Mouse (Mus musculus) ZHBTc4 (cell line): ENCODE data around the gene Pop4.
"Not testable (repeated sequence)": the region's sequence is repeated elsewhere in the genome, so short reads cannot be mapped to it uniquely, and the experiment has no call there.

Source experiments
- DNase-seq: peaks from one replicate; pipeline ENCODE4 v3.0.0-alpha.2; 2011; ENCODE audit warnings: low read depth, low spot score

The Pop4 gene

DNA sequence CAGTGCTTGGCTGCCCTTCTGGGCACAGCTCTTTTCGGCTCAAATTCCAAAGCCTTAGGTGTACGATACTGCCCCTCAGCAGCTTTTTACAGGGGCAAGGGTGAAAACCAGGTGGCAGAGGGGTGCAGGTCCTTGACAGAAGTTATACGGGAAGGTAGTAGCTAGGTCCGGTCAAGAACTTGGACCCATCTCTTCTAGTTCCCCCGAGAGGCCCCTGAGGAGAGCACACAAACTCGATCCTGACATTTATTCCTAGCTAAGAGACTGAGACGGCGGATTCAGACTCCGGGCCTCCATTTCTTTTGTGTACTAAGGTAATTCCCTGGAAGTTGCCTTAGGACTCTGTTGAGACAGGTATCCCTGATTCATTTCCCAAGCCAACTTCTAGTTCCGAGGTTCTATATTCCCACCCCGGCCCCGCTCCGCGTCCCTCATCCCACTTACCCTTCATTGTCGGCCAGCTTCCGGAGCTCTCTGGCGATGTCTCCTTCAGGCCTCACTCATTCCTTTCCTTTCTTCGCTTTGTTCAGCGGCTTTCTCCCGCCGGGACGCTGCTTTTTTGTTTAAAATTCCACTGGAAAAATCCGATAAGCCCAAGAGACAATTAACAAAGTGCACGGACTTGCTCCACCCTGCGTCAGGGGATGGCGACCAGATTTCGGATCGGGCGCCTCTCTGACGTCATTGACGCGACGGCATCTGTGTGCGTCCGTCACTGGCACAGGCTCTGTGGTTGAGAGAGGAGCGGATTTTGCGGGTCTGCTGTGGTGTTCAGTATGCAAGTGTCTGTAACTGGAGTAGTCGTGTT lies at the start of gene Pop4:
Gene Pop4, minus strand, starts transcription at position 721 of the 808 bp plus-strand sequence.
- DNase-seq = peak; percentile 94

DNA sequence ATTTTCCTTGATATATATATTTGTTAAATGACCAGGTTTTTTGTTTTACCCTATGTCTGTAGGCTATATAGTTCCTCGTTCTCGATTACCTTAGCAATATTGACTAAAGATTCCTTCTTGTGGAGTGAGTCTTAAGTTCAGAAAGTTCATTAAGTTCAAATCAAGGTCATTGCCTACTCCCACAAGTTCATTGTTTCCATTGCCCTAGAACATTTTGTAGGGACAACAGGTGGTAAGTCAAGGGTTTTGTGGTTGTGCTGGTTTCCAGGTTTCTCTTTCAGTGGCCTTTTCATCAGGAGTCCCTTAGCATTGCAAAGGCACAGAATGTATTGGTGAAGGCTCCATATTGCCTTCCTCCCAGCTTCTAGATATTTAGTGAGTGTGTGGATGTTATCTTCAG lies 49.4 kb upstream of the Pop4 start:
- no peak for DNase-seq

DNA sequence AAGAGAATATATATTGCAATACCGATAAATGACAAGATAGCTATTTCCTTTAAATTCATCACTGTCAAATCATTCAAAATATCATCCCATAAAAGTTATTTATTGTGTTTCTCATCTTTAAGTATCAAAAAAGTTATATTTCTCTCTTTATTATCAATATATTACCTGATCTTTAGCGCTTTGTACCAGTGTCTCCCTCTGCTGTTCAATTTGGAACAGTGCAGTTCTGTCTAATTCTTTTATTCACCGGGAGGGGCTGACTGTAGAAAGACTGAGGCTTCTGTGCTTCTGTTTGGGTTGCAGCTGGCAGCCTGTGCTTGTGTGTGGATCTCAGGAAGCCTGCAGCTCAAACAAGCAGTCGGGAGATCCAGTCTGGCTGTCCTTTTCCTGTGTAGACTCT lies 11.0 kb upstream of the Pop4 start:
- DNase-seq = not testable (repeated sequence)

DNA sequence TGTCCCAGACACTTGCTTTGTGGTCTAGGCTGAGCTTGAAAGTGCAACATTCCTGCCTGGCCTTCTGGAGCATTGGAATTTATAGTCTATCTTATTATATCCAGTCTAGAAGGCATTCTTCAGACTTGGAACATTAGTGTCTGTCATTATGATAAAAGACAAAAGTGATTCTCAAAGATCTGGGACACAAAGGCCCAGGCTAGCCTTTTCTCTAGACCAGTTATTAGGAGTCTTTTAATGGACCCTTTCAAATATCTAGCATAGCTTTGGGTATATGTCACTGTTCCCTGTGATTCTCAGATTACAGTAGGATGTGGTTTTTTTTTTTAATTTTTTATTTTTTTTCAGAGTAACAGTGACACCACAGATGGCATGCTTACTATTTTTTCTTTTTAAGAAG lies 1.3 kb upstream of the Pop4 start:
- no peak for DNase-seq

DNA sequence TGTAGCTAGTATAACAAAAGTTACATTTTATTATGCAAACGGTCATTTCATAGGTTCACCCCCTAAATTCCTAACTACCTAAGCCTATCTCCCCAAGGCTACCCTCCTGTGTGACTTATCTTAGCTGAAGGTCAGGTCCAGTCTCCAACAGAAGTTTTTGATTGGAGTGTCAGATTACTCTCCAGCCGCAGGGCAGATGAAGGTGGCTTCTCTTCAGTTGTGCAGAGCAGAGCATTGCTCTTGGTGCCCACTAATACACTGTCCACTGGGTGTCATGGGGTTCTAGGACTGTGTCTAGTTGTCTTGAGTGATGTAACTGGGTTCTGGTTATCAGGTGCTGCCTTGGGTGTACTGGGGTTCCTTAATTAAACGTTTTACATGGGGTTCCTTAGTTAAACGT lies 636 bp upstream of the Pop4 start:
- DNase-seq = no peak

DNA sequence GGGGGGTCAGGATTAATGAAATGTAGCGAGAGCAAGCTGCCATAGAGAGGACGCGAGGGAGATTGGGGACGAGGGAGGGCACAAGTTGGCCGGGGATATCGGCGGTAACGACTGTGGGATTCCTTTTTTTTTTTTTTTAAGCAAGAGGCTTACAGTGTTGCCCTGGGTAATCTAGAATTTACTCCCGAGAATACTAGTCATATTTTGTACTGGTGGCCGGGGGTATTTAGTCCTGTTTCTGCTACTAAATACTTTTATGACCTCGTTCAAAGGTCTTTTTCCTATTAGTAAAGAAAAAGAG lies 238 bp upstream of the Pop4 start:
- DNase-seq = no peak

DNA sequence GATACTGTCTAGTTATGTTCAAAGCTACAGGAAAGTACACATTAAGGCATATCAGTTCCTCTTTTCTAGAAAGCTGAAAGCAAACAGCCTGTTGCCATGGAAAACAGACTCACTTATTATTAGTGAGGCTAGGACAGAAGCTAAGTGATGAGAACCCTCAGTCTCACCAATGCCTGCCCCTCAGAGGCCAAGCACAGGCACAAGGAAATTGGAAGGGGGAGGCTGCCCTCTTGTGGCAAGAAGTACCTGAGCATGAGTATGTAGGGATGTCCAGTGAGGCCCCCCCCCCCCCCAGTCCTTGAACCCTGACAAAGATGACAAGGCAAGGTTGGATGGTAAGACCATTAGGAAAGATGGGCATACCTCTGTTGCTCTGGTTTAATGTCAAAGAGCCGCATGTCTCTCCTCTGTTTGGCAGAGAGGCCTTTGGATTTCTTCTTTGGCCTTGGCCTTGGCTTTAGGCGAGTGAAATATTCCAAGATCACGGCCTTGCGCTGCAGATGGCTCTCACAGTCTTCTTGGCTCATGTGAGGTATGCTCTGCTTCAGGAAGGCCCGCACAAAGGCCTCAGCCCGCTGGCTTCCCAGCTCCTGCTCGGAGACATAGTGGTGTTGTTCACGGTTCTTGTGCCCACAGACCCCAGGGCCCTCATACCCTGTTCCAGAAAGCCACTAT lies 4.1 kb downstream of the Pop4 start:
- DNase-seq = peak; percentile 76

DNA sequence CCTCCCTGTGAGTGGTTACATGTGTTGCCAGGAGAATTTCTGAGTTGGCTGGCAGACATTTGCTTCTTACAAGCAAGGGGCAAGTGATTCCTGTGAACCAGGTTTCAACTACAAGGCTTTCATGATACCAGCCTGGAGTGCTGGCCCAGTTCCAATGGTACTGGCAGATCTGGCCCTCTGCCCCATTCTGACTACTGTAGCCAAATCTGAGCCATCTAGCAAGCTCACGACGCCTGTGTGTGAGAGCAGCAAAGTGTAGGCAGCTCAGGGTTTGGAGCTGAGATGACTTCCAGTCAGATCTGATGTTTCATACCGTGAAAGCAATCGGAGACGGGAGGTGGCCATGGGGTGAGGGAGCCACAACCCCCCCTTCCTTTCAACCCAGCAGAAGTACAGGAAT lies 8.8 kb downstream of the Pop4 start:
- DNase-seq = no peak

DNA sequence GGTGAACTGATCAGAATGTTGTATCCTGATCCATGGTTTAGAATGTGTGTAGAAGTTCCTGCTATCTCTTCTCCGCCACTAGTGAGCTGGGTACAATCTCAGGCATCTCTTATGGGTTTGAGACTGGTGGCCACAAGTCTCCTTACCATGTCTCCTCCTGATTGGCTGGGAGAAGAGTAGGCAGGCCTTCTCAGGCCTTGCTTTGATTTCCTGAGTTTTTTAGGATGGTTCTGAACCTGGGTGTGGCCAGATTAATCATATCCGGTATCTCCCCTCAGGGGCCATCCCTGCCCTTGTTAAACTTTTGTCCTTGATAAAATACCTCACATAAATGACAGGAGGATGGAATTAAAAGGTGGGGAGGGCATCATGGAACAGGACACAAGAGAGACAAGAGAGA lies 11.6 kb downstream of the Pop4 start:
- DNase-seq = peak; percentile 60

DNA sequence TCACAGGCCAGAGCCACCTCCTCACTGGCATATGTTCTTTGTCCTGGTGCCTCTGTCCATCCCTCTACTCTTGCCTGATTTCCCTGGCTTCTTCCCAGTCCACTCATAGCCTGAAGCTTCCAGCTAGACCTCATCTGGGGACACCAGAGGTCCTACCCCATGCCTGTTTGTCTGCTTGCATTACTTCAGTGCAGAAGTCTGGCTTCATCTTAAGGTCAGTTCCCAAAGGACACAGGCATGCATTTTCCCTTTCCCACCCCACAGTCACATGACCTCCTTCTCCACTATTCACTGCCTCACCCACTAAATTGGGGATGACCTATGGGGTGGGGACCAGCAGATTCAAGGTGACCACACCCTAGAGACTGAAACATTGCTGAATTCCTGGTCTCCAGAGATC lies 17.8 kb downstream of the Pop4 start:
- DNase-seq = peak; percentile 63

DNA sequence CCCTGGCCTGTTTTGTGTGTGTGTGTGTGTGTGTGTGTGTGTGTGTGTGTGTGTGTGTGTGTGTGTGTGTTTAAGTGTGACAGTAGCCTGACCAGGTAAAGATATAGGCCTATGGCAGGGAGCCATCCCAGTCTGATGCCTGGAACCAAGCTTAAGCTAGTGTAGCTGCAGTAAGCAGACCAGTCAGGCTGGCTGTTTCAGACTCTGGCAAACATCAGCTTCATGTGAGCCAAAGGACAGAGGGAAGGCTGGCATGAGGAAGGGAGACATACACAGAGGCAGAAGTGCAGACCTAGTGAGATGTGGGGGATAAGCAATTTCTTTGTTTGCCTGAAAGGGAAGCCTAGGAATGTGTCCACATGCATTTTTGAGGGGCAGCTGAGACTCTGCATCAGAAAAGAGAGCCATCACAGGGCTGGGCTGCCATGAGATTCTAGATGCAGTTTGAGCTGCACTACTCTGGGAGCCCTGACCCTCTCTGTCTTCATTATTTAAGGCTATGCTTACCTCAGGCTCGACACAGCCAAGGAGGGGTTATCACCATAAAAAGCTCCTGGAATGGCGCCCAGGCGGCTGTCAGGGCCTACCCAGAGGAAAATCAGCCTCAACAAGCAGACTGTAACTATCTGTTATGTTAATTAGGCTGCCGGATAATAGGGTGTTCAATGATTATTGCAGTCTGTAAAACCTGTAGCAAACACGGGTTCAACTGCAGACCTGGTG lies 19.6 kb downstream of the Pop4 start:
- DNase-seq = peak; percentile 55

DNA sequence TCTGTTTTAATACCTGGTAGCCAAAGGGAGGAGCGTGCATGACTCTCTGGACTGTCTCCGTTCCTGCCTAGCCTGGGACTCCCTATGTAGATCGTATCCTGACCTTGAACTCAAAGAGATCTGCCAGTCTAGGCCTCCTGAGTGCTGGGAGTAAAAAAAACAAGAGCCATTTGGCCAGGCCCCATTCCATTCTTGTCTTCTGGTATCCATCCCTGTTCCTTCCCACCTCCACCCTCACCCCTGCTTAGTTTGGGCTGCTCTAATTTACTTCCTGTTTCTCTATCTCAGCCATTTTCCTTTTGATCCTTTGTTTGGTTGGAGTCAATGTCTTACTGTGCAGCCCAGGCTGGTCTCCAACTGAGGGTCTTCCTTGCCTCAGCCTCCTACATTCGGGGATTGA lies 28.8 kb downstream of the Pop4 start:
- DNase-seq = peak; percentile 85

DNA sequence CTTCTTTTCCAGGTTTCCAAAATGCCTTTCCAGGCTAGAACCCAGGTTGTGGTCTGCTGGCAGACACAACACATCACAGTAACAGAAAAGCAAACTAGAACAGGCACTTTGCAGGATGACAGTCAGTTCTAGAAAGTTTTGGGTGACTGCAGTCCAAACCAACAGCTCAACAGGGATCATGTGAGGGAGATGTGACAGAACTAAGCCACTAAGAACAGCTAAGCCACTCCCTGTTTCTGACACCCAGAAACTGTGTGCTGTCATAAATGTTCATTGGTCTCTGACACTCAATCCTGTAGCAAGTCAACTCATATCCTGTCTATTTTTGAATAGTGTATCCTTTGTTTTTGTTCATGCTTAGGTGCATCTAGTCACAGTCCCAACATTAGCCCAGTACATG lies 34.1 kb downstream of the Pop4 start:
- DNase-seq = no peak

DNA sequence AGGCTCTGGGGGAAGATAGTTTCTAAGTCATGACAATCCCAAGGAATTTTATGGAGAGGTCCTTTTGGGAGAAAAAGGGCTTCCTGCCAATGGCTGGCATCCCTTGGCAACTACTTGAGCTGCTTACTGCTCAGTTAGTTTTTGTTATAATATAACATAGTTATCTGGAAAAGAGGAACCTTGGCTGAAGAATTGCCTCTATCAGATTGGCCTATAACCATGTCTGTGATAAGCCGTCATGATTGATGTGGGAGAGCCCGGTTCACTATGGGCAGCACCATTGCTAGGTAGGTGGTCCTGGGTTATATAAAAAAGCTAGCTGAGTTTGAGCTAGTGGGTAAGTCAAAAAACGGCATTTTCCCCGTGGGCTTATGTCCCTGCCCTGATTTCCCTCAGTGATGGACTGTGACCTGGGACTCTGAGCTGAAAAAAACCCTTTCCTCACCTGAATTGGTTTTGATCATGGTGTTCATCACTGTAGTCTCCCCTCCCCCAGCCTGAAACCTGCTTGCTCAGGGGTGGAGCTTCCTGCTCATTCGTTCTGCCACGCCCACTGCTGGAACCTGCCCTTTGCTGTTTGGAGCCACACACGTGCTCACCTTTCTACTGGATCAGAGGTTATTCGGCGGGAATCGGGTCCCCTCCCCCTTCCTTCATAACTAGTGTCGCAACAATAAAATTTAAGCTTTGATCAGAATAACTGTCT lies 34.7 kb downstream of the Pop4 start:
- DNase-seq = peak; percentile 40

DNA sequence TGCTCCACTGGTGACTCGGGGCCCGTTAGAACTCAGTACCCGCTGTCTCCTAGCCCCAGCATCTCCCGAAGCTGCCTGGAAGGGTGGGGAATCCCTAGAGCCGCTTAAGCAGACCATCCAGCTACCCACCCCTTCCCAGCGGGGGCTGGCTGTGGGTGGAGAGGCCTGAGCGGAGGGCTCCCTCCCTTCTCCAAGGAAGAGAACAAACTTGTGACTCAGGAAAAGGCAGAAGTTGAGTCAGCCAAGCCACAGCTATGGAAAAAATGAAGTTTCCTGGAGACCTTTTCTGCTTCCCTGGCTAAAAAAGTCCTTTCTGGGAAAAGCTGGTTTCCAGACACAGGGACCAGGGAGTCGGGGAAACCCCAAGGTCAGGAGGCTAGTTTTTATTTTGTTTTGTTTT lies 40.9 kb downstream of the Pop4 start:
- peak; percentile 73 for DNase-seq

DNA sequence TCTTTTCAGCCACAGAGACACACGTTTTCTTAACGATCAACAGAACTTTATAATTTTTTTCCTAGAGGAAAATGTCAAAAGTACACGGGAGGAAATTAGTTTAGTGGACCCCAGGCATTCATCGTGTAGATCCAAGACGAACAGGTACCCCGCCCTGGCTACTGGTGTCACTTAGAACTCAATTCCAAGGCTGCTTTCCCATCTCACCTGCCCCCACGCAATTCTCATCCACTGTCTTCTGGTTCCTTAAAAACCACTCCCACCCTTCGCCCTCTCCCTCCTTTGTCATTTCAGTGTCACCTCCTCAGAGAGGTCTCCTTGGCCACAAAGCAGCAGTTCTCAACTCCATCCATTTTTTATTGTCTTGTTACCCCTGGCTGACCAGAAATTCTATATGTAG lies 42.9 kb downstream of the Pop4 start:
- no peak for DNase-seq

DNA sequence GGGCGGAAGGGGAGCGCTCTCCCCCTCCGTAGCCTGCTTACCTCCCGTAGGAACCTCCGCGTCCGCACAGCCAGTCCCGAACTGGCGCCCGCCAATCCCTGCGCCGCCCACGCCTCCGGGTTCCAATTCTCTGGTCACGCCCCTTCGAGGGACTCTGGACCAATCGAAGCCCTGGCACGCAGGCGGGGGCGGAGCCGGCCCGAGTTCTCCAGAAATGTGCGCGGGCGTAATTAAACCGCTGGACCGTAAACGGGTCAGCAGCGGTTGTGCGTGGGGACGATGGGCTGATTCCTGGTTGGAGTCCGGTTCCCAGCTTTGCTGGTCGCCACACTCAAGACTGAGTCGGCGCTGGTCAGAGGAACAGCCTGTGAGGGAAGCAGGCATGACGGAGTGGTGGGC lies 43.3 kb downstream of the Pop4 start, which contains the start of gene Plekhf1:
Gene Plekhf1, minus strand, starts transcription at position 117 of the 399 bp plus-strand sequence.
- DNase-seq = peak; percentile 98

DNA sequence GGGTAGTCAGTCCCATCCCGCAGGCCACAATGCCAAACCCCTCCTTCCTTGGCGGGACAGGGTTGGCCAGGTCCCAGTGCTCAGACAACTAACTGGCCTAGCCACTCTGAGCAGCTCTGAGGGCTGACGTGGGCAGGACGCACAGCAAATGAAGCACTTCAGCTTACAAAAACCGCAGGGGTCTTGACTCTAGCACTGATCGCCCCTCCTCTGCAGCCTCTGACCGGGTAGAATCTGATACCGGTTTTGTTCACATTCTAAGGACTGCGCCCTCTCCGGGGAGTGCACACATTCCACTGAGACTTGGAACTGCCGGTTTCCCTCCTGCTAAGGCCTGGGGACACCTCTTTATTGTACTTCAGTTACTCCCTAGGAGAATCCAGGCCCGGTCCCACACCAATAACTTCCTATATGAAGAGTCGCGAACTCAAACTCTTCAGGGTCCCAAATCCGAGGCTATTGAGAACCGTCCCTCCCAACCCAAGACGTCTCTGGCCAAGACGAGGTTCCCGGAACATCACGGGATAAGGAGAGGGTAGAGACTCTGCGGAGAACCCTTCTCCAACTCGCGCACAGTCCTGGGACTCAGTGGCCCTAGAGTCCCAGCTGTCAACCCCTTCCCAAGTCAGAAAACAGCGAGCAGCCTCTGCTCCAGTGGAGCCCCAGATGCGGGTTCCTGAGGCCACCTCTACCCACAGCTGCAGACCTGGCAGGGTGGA lies 43.9 kb downstream of the Pop4 start:
- DNase-seq = peak; percentile 96

DNA sequence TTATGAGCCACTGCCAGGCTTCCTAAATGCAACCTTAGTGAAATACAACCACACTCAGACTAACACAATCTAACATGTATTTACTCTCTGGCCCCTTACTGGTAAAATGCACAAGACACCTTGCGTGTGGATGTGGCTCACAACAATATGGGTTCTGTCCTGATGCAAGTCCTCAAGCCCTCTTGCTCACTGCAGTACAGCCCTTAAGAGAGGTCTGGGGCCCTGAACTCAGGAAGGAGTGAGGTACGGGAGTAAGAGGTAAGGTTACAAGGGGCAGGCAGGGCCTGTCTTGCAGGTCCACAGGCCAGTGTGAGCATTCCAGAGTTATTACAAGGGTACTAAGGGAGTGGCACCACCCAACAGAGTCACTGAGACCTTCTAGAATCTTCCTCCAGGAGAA lies 45.0 kb downstream of the Pop4 start:
- DNase-seq = no peak

DNA sequence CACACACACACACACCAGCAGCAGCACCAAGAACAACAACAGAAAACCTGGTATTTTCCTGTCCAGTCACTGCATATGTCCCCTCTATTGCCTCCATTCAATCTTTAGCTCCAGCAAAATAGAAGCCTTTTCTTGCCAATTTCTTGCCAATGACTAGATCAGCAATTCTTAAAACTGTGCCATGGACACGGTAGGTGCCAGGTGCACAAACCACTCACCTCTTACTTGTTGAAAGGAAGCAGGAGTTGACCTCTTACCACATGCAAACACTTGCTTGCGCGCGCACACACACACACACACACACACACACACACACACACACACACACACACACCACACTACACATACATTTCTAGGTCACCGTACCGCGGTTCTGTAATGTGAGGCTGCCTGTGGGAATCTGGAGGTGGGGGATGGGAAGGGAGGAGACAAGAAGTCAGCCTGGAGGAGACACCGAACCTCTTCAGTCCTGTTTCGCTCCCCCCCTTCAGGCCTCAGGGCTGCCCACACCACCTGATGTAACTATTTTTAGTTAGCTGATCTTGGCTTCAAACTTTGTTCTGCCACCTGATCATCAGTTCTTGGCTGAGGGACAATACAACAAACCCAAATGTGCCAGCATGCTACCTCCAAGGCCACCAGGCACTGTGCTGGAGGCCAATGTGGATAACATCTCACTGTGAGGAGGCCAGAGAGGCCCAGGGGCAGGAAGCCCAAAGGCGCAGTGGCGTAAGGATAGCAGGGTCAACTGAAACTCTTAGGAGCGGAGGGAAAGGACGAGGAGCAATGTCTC lies 46.5 kb downstream of the Pop4 start:
- DNase-seq = no peak

DNA sequence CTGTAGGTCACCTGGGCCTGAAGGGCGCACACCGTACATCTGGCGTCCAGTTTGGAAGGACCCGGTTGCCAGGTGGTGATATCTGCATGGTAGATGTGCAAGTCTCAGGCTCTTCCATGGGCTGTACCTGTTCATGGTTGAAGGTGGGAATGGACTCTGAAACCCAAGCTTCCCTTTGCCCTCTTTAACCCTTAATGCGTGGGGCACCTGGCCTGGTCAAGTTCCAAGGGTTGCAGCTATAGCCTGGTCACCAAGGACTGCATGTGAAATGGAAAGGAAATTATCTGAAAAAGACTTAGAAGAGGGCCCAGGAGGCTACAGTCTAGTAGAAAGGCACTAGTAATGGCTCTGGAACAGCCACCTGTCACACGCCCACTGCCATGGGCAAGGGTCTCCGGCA lies 50.4 kb downstream of the Pop4 start:
- DNase-seq = no peak
